Mouse (Mus musculus): ENCODE results near the gene Agap3. TPM values are rescaled to one million over a fixed set of nuclear protein-coding genes. Genes with fewer than 3 reads are reported as not detected.

The Agap3 gene
- total RNA-seq, 2 experiments from 2014 or later, result 80.4 to 80.7 TPM

DNA sequence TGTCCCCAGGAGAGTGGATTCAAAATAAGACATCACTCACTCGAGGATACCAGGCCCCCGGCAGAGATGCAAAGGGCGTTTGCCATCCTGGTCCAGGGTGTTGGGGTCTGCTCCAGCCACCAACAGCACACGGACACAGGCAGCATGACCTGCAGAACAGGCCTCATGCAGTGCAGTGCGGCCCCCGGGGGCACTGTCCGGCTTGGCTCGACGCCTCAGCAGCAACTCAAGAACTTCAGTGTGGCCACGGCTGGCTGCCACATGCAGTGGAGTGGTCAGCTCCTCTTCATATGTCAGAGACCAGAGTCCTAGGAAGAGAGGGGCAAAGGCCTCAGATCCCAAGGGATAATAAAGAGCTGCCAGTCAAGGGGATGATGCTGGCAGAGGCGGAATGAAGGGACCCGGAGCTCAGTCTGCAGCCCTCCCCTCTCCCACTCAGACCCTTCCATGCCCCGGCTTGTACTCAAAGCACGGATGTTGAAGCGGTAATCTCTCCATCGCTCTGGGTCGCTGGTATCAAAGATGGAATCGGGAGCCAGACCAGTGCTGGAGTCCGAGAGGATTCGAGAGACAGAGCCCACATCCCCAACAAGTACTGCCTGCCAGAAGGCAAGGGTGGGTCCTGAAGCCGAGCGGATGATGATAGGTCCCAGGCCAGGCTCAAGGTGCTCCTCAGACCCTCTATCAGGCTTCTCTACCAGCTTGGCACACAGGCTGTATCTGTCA is 87.8 kb downstream of the Agap3 start:
- no peak for DNase-seq (ENCODE audit: low spot score)
- intact Hi-C loops (cut with DNase I), result no loop called here

- peak; percentile 55 for DNase-seq (ENCODE audit: low spot score)
- intact Hi-C loops (cut with DNase I), result no loop called here
These were observed 88.6 kb downstream of the Agap3 start, which contains the start of gene Asb10 for GRCm38 (mm10) chr5:24540387-24541143. Asb10 (minus strand) TSS chr5:24540978.

- DNase-seq (ENCODE audit: low spot score), result no peak
- intact Hi-C loops (cut with DNase I), result no loop called here
These were observed 89.2 kb downstream of the Agap3 start for GRCm38 (mm10) chr5:24541144-24541569.

- DNase-seq (ENCODE audit: low spot score), result no peak
- intact Hi-C loops (cut with DNase I), result no loop called here
These were observed 90.7 kb downstream of the Agap3 start for GRCm38 (mm10) chr5:24542643-24543042.

GRCm38 (mm10) chr5:24550598-24551316 is 98.8 kb downstream of the Agap3 start:
- DNase-seq (ENCODE audit: low spot score), result no peak
- intact Hi-C loops (cut with DNase I), result no loop called here

DNA sequence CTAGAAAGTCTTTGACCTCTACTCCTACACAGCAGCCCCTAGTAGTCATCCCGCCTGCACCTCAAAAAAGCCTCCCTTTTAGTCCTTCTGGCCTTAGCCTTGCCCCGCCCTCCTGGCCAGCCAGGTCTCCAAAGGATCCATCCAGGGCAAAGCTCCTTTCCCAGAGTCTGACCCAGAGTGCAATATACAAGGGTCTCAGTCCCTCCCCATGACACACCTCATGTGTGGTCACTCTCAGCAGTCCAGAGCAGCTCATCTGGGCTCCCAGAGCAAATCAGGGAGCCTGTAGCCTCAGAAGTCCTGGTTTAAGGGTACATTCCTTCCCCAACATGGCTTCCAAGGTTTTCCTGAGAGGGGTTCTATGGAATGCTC is 99.3 kb downstream of the Agap3 start:
- intact Hi-C loops (cut with DNase I), result no loop called here
- no peak for DNase-seq (ENCODE audit: low spot score)

Other genes starting within 250 kb of the Agap3 start
- gene Kcnh2, start 100.6 kb upstream of the Agap3 start, total RNA-seq (2021), result 10 to 100 TPM; 62.4 to 67.2 TPM
- gene Nos3, start 87.4 kb upstream of the Agap3 start, total RNA-seq (2021), result 10 to 100 TPM; 24.1 to 28.1 TPM
- gene Atg9b, start 60.0 kb upstream of the Agap3 start, total RNA-seq (2021), result 1 to 10 TPM in 1 of 2 experiments, under 1 TPM in 1; 0.42 to 1.2 TPM
- 10 to 100 TPM; 82.8 to 83.7 TPM for gene Abcb8, start 58.5 kb upstream of the Agap3 start, total RNA-seq (2021)
- gene Asic3, start 38.8 kb upstream of the Agap3 start, total RNA-seq (2021), result under 1 TPM in 1 of 2 experiments, not detected in 1; 0.17 TPM
- 10 to 100 TPM; 19.2 to 22.8 TPM for gene Cdk5, start 28.6 kb upstream of the Agap3 start, total RNA-seq (2021)
- 10 to 100 TPM; 29.7 to 31.3 TPM for gene Slc4a2, start 28.3 kb upstream of the Agap3 start, total RNA-seq (2021)
- gene Fastk, start 6.9 kb upstream of the Agap3 start, total RNA-seq (2021), result 100 to 1,000 TPM; 275 to 314 TPM
- 10 to 100 TPM in 1 of 2 experiments, 1 to 10 TPM in 1; 9.1 to 12.0 TPM for gene Tmub1, start 4.3 kb upstream of the Agap3 start, total RNA-seq (2021)
- not detected for gene Gbx1, start 75.0 kb downstream of the Agap3 start, total RNA-seq (2021)
- 10 to 100 TPM; 85.1 to 85.9 TPM for gene Asb10, start 88.8 kb downstream of the Agap3 start, total RNA-seq (2021)
- gene 4931409K22Rik, start 104.6 kb downstream of the Agap3 start, total RNA-seq (2021), result not detected
- gene Abcf2, start 125.3 kb downstream of the Agap3 start, total RNA-seq (2021), result 10 to 100 TPM; 48.0 to 53.2 TPM
- 1 to 10 TPM; 7.8 to 9.7 TPM for gene Chpf2, start 134.6 kb downstream of the Agap3 start, total RNA-seq (2021)
- gene Smarcd3, start 172.2 kb downstream of the Agap3 start, total RNA-seq (2021), result 10 to 100 TPM; 69.0 to 69.3 TPM
- 10 to 100 TPM; 30.0 to 33.6 TPM for gene Nub1, start 233.4 kb downstream of the Agap3 start, total RNA-seq (2021)